Mouse (Mus musculus): Measurements from ENCODE around the gene Btla. TPM values are rescaled to one million over a fixed set of nuclear protein-coding genes. Genes with fewer than 3 reads are reported as not detected.

Btla gene
- total RNA-seq (2021) = under 1 TPM; 0.23 to 0.31 TPM
- long read RNA-seq, experiment 1 = 0 reads
- long read RNA-seq, experiment 2 = 0 reads

DNA sequence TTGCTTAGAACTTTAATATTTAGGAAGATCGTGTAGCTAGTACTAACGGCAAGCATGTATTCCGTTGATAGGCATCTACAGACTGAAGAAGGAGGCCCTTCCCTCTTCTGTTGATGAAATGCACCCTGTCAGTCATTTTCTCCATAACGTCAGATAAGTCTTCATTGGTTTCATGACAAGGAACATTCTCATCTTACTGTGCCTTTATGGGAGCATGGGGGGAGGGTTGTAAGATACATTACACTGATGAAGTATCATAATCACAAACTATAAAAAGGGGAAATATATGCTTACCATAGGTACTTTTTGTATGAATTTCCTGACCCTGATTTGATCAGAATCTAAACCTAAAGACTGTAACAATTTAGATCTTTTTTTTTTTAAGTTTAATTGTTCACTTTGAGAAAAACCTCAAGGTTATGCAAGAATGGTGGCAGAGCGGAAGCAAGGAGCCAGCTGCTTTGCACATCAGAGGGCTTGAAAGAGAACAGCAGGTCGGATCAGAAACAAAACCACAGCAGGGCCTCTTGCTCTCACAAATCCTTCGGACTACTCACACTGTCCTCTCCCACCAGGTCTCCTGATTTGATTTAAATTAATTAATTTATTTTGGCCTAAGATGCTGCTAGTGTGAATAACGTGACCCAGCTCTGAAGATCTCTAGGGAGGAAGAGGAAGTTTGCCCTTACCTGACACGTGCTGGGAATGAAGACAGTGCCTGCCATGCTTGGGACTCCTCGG lies at the start of gene Btla:
Gene Btla, plus strand, starts transcription at position 668 of the 741 bp plus-strand sequence.
- DNase-seq (ENCODE audit: low spot score in 2 of 2) = no peak

DNA sequence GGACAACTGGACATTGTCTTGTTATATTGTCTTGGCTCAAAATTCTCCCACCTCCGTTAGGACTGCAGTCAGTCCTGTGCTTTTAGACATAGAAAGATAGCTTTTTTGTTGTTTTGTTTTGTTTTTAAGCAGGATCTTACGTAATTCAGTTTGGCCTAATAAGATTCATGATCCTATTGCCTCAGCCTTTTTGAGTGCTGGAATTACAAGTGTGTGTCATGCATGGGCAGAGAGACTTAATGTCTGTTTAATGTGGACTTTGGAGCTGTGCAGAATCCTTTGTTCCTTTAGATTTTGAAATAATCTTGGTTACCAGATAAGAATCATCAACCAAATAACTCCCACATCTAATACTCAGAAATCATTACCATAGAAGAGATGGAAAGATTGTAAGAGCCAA lies 45.6 kb upstream of the Btla start:
- no peak for DNase-seq (ENCODE audit: low spot score in 2 of 2)

DNA sequence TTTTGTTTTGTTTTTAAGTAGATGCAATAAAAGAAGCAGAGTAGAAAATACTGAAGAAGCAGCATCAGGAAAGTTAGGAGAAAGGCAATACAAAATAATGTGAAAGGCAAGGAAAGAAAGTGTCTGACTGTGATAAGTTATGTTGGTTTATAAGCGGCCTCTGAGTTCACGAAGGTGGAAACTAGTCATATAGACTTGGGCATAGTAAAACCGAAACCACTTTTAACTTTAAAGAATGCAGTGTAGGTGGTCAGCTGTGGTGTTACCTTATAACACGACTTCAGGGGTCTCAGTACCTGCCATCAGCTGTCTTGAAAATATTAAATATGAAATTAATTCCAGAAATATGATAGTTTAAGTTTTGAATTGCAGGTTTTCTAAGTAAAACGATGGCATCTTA lies 42.3 kb upstream of the Btla start:
- DNase-seq (ENCODE audit: low spot score in 2 of 2) = no peak

DNA sequence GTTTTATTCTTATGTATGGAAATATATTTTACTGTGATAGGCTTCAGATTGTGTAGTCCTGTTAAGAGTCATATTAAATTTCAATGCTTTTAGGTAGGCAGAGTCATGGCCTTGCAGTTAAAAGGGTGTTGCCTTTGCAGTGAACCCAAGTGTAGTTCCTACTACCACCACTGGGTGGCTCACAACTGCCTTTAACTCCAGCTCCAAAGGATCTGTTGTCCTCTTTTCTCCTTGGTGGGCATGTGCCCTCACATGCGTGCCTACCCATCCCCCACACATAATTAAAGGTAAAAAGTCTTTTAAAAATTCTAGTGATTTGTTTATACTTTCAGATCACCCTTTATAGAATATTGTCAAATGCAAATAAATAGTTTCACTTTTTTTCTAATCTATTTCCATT lies 31.5 kb upstream of the Btla start:
- peak; percentile 77 to 80 for DNase-seq (ENCODE audit: low spot score in 2 of 2)

DNA sequence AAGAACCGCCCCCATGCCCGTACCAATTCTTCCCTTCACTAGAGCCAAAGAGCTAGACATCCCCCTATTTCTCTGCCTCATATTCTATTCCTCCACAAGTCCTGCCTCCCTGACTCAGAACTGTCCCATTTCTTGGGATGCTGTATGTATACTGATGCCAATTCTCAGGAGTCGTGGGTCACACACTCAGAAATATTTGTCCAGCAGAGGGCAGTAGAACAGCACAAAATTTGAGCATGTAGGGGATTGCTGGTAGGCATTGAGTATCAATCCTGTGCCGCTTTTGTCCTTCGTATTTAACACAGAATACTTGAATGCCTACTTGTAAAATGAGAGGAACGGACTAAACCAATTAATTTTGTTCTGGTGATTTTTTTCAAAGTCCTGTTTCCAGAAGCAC lies 27.3 kb upstream of the Btla start:
- peak; percentile 41 to 85 for DNase-seq (ENCODE audit: low spot score in 2 of 2)

DNA sequence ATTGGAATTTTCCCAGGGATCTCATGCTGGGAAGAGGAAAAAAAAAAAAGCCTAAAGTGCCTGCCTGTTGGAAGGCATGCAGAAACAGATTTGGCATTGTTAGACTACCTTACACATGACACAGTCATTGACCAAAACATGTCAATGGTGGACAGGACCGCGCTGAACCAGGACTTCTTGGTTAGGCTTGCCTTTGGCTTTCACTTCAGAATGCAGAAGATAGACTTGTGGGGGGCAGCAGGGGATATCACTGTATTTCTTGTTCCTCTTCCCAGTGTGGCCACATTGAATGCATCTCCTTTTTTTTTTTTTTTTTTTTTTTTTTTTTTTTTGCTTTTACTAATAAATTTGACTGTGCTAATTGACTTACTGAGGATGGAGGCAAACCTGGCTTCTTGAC lies 22.7 kb upstream of the Btla start:
- DNase-seq (ENCODE audit: low spot score in 2 of 2) = no peak

DNA sequence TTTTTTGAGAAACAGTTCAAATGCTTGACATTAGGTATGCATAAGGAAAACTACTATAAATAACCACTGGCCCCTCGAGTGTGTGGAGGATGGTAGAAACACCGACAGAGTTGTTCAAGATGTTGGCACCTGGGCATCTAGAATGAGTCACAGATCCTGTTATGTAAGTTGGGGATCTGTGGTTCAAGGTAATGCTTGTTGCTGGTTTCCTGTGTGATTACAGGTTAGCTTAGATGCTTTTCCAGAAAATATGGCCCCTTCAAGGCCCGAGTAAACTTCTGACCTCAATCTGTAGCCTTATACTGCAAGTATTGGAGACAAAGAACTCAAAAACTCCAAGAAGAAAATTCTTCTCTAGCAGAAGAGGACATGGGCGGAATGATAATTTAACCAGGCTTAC lies 19.7 kb upstream of the Btla start:
- DNase-seq (ENCODE audit: low spot score in 2 of 2) = no peak

DNA sequence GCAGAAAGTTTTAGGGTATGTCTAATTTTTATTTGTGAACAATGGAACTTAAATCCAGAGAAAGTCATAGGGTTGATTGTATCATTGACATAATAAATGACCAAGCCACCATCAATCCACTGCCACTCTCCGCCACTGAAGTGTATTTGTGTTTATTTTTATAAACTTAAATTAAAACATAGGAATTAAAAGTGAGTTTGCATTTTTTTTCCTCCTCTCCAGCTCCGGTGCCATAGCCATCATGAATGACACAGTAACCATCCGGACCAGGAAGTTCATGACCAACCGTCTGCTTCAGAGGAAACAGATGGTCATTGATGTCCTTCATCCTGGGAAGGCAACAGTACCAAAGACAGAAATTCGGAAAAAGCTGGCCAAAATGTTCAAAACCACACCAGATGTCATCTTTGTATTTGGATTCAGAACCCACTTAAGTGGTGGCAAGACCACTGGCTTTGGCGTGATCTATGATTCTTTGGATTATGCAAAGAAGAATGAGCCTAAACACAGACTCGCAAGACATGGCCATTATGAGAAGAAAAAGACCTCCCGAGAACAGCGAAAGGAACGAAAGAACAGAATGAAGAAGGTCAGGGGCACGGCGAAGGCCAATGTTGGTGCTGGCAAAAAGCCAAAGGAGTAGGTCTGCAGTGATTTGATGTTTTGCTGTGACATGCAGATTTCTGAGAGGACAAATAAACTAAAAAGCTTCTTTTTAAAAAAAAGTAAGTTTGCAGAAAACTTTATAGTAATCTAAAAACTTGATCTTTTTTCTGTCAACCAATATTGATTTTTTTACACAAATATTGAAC lies 19.1 kb upstream of the Btla start:
- DNase-seq (ENCODE audit: low spot score in 2 of 2) = no peak

DNA sequence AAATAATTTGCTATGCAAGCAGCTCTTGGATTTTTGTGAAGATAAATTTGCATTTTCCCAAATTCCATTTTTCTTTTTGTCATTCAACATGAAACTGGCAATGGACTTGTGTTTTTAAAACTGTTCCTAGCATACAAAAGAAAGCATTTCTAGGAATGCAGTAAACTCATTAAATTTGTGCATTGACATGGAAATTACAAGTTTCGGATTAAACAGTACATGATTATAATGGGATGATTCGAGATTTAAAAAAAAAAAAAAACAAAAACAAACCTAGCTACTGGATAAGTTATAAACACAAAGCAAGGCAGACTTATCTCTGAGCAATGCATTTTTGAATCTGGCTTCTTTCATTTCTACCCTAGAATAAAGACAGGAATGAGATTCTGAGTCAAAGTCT lies 2.1 kb upstream of the Btla start:
- no peak for DNase-seq (ENCODE audit: low spot score in 2 of 2)

DNA sequence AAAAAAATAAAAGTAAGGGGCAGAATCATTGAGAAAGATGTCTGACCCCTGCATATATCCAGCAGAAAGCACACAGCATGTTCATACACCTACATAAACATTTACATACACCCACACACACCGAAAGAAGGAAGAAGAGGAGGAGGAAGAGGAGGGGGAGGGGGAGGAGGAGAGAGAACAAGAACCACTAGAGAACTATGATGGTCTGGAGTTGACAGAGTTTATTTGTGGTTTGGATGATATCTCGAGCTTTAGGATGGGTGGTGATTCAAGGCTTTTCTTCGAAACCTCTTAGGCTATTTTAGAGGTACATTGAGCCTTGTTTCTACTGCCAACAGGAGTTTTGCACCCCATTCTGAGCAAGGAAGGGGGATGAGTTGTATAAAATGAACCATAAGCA lies 1.3 kb upstream of the Btla start:
- no peak for DNase-seq (ENCODE audit: low spot score in 2 of 2)

DNA sequence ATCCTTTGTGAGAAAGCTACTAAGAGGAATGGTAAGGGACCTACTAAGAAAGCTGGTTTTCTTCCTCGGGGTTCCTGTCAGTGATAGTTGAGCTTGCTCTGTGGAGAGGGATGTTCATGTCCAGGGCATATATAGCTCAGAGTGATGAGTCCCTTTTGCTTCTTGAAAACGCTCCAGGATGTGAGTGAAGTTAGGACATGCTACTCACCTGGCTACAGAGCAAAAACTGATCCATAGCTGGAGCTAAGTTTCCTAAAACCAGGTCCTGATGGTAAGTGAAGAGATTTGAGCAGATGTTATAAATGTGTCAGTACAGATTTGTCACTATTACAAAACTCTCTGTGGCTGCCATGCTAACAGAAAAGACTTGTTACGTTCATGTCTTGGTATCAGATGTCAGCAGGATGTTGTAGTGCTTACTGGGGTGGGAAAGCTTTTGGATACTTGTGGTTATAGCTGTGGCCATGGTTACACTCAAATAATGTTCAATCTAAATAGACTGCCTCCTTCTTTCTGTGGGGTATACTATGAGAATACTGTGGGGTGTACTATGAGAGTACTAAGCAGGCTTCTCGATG lies 405 bp downstream of the Btla start:
- no peak for DNase-seq (ENCODE audit: low spot score in 2 of 2)

DNA sequence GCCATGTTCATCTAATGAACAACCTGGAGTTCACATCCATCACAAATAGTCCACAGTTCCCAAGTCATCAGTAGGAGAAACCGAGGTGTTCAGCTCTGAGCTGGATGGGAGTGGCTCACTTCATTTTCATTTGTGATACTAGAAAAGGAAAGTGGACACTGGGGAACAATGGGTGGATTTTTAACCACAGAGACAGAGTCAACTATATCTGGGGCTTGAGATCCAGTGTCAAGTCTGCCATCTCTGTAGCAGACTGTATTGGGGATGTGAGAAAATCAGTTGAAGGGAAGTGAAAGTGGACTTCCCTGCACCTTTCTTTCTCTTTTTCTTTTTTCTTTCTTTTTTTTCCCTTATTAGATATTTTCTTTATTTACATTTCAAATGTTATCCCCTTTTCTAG lies 2.9 kb downstream of the Btla start:
- DNase-seq (ENCODE audit: low spot score in 2 of 2) = no peak

DNA sequence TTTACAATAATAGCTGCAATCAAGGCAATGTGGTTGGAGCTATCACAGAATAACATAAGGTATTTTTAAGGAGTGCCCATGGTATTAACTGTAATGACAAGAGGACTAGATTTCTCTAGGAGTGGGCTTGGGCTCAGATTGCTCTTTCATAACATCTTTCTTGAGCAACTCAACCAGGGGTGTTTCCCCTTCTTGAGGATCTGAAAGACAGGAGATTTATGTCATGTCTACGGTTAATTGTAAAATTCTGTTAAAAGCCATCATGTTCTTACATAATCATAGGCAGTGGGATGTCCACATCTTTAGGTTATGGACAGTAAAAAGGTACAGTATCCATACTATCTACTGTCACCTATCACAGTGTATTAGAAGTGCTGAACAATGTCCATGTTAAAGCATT lies 7.2 kb downstream of the Btla start:
- no peak for DNase-seq (ENCODE audit: low spot score in 2 of 2)

DNA sequence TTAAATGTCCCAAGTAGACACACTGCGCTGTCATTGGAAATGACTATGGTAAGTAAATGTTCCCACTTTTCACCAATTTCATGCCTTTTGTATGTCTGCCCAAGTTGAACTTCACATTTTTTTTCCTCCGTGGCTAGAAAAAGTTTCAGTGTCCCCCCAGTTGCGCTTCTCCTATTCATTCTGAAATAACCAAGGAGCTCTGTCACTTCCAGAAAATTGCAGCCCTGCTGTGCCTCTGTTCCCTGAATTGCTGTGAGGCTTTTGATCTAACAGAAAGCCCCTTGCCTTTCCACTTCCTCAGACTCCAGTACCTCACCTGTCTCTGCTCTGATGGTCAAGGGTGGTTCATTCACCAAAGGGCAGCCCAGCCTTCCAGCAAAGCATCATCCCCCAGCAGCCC lies 8.9 kb downstream of the Btla start:
- no peak for DNase-seq (ENCODE audit: low spot score in 2 of 2)

DNA sequence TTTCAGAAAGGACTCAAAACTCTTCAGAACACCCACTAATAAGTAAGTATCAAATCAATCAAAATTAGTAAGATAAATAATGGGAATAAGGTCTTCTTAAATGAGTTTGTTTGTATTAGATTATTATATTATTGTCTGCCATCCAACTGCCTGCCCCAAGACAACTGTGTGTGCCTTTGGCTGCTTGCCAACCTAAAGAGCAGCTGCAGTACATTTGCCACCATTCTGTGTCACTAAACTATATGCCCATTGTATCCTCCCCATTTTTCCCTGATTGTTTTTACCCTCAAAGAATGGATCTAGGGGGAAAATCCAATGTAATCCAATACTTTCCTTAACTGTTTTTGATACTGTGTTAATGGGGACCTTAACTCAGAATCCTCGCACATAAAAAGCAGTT lies 18.6 kb downstream of the Btla start:
- DNase-seq (ENCODE audit: low spot score in 2 of 2) = no peak

DNA sequence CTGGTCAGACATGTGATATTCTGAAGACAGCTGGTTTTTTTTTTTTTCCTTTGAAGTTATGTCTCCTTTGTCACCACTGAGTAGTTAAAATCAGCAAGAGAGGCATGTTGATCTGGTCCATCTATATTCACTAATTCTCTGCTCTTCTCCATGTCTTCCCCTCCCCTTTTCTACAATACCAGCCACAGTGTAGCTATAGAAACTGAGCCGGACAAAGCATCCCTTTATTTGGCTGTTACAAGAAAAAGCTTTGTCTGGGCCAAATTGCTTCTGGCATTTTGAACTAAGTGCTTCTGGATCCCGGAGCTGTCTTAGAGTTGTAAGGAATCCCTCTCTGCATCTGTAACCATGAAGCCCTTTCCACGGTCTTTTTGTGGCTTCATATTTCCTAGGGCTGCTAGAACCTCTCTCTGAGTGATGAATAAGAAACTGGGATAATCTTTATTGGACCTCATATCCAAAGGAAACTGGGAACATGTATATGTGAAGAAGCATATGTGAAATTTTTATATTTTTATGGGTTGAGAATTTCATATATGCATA lies 20.9 kb downstream of the Btla start:
- peak in 1 of 2 experiments; percentile 10 for DNase-seq (ENCODE audit: low spot score in 2 of 2)

DNA sequence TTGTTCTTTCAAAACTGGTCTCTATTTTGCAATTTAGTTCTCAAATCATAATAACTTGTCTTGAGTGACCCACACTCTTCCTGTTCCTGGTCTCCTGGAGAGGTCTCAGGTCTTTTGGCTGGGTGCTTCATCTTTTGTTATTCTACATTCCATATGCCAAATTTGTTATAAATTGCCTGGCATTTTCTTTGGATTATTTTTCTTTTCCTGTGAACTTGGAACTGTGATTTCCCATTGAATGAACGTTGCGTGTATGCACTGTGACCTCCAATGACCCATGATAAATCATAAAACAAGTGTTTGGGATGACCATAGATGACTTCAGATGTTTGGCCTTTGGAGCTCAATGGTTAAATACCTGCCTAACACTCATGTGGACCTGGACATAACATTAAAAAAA lies 25.6 kb downstream of the Btla start:
- no peak for DNase-seq (ENCODE audit: low spot score in 2 of 2)

DNA sequence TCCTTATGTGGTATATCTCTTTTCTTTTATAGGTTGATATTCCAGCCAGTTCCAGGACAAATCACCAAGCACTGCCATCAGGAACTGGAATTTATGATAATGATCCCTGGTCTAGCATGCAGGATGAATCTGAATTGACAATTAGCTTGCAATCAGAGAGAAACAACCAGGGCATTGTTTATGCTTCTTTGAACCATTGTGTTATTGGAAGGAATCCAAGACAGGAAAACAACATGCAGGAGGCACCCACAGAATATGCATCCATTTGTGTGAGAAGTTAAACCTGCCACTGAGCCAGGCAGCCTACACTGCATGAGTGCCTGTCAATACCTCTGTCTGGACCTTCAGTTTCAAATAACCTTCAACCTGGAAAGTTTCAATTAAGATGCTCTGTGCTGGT lies 26.2 kb downstream of the Btla start:
- no peak for DNase-seq (ENCODE audit: low spot score in 2 of 2)

DNA sequence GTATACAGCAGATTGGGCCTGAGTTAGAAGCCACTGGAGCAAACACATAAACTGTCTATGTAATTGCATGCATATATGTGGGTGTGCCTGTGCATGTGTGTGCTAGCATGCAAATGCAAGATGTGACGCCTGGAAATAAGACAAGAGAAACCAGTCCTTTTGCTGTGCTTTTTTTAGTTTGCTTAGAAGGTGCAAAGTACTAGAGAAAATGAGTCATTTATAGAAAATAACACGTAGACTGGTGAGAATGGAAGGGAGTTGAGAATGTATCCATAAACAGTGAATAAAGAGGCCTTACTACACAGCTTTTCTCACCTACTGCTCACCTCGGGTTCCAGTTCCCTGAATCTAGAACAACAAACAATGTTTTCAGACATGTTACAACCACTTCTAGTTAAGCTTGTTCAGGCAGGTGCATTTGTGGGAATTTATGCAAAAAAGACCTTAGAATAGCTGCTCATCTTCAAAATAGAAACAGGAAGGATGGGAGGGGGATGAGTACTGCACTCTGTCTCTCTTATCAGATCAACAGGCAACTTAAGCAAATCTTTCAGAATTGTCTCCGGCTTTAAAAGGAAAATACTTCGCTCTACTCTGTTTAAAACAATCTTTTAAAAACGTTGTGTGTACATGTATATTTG lies 27.8 kb downstream of the Btla start:
- no peak for DNase-seq (ENCODE audit: low spot score in 2 of 2)

DNA sequence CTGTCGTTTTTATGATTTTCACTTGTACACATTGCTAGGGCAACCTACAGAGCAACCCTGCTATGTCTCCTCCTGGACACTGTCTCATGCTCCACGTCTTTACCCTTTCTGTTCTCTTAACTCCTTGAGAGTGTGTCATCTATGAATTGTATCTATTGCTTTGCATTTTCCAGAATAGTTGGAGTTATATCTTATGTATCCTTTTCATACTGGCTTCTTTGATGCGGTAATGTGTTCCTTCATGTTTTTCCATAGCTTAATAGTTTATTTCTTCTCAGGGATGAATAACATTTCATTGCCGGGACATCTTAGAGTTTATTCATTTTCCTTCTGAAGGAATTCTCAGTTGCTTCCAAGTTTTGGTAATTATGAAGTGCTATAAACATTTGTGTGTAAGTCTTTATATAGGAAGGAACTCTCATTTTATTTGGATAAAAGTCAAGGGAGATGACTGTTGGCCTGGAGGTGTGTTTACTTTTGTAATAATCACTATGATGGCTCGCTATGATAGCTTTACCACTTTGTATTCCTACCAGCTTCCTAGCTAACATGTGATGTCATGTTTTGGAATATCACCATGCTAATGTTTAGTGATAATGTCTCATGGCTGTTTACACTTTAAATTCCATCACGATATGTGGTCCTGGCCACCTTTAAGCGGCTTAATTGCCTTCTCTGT lies 31.2 kb downstream of the Btla start:
- DNase-seq (ENCODE audit: low spot score in 2 of 2) = no peak

DNA sequence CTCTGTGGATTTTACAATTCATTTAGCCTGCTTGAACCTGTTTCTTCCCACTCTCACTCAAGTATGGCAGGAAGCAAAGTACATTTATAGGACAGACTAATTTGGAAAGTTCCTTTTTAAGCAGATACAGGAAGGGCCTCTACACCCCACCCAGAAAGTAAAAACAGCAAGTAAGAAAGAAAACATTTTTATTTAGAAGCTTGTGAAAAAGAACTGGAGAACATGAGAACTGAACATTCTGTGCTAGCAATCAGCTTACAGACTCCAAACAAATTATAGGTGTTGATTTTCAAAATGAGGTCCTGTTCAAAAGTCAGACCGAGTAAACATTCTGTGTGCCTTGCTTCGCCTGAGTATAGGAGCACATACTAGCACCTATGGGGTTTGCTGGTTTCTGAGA lies 32.8 kb downstream of the Btla start:
- DNase-seq (ENCODE audit: low spot score in 2 of 2) = no peak

Data from layer of hippocampus, postnatal 14 days (tissue).